Mouse (Mus musculus) stomach, postnatal 0 days (tissue): ENCODE results near the gene Wnk4.

Experiments
- CTCF ChIP-seq: IDR thresholded peaks from 2 replicates; pipeline ENCODE4 v1.5.1; 2016; ENCODE audit warnings: antibody characterized with exemption, low read depth, mild to moderate bottlenecking, moderate library complexity
- EP300 ChIP-seq: optimal IDR thresholded peaks from 2 replicates; pipeline ENCODE3; 2016; ENCODE audit warnings: antibody characterized with exemption

DNA sequence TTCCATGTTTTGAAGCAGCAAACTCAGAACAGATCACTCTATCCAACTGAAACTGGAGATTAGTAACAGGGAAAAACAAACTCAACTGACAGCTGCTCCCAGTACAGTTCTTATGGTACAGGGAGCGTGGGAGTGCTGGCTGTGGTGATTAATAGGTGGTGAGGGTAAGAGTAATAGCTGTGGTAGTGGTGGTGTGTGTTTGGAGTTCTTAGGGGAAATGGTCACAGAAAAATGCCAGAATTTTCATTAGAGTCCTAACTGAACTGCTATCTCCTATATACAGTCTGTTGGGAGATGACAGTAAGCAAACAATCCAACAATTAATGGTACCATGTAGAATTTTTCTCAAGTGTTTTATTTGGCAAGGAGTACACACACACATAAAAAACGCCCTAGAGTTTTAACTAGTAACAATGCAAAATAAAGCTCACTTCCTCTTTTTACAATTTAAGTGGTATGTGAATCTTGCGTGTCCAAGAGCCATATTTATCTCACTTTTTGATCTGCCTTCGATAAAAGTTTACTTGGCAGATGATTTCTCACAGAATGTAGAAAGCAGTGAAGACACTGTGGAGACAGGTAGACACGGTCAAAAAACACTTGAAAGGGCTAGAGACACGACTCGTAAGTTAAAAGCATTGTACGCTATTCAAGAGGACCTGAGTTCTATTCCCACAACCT lies 38.9 kb upstream of the Wnk4 start:
- TF ChIP-seq CTCF (no peak), EP300 (no peak)
